Mouse (Mus musculus) midbrain, postnatal 0 days (tissue): ENCODE data around the gene Pbp2. TPM values are rescaled to one million over a fixed set of nuclear protein-coding genes. Genes with fewer than 3 reads are reported as not detected.

Experiments used
- ATAC-seq: fragments of 200-750 bp; cut with Nextera tagmentation; 2 replicates; pipeline ENCODE4 v1.8.0; 2017; ENCODE audit warnings: moderate number of reproducible peaks, mild to moderate bottlenecking, moderate TSS enrichment, moderate library complexity; ENCODE audit not compliant: low FRiP score
- DNase-seq: peaks from one replicate; pipeline ENCODE4 v3.0.0-alpha.2; 2015; ENCODE audit warnings: low spot score
- H3K27ac ChIP-seq: fragments of 300-500 bp; sonication (generic); 2 replicates; pipeline ENCODE4 v1.5.1; 2014; ENCODE audit warnings: low read depth, mild to moderate bottlenecking, low read length, mixed read lengths
- H3K27me3 ChIP-seq: fragments of 300-500 bp; sonication (generic); 2 replicates; pipeline ENCODE4 v1.6.1; 2014; ENCODE audit warnings: low read length, control low read depth, mixed read lengths; ENCODE audit not compliant: insufficient read depth
- H3K36me3 ChIP-seq: fragments of 300-500 bp; sonication (generic); 2 replicates; pipeline ENCODE4 v1.6.1; 2014; ENCODE audit warnings: low read length, control low read depth, mixed read lengths; ENCODE audit not compliant: insufficient read depth
- H3K4me1 ChIP-seq: fragments of 300-500 bp; sonication (generic); 2 replicates; pipeline ENCODE4 v1.6.1; 2014; ENCODE audit warnings: mild to moderate bottlenecking, control low read depth, antibody characterized with exemption, low read length, mixed read lengths; ENCODE audit not compliant: insufficient read depth
- H3K4me2 ChIP-seq: fragments of 300-500 bp; sonication (generic); 2 replicates; pipeline ENCODE4 v1.6.1; 2014; ENCODE audit warnings: low read depth, mild to moderate bottlenecking, low read length, mixed read lengths; ENCODE audit not compliant: poor library complexity, severe bottlenecking
- H3K4me3 ChIP-seq: fragments of 300-500 bp; sonication (generic); 2 replicates; pipeline ENCODE4 v1.5.1; 2014; ENCODE audit warnings: low read depth, mild to moderate bottlenecking, low read length, moderate library complexity
- H3K9ac ChIP-seq: fragments of 300-500 bp; sonication (generic); replicated peaks from 2 replicates; pipeline ENCODE4 v1.6.1; 2014; ENCODE audit warnings: mild to moderate bottlenecking, low read length, moderate library complexity, mixed read lengths; ENCODE audit not compliant: poor library complexity, severe bottlenecking
- H3K9me3 ChIP-seq: fragments of 300-500 bp; sonication (generic); 2 replicates; pipeline ENCODE4 v1.6.1; 2016; ENCODE audit warnings: low read length, control low read depth
- CTCF ChIP-seq: IDR thresholded peaks from 2 replicates; pipeline ENCODE4 v1.5.1; 2016; ENCODE audit warnings: antibody characterized with exemption, mild to moderate bottlenecking
- WGBS: fragments of 180-500 bp; shearing (Covaris S2); extraction: QIAGEN DNeasy Blood & Tissue Kit; methylation state at CpG from one replicate; pipeline ENCODE4 v1.1.7; 2014; 5-methylcytosine and 5-hydroxymethylcytosine counted together
- polyA plus RNA-seq: library from polyadenylated mRNA; unstranded; fragments of >200 nt; fragmentation: Nextera tagmentation; extraction: Ambion mirVana; gene quantifications from 2 replicates; pipeline ENCODE4 v1.2.1, GENCODE M21; 2015
- total RNA-seq: library from RNA; depleted of rRNA; stranded (reverse); fragments of >200 nt; gene quantifications from 2 replicates; pipeline ENCODE4 v1.2.3, GENCODE M21; 2014

The Pbp2 gene
- total and polyA plus RNA-seq, 2 experiments from 2014 or later = not detected

GRCm38 (mm10) chr6:135312038-135312437 is 1.8 kb upstream of the Pbp2 start:
- no peak for DNase-seq
- Histone ChIP-seq H3K27me3 (no peaks in the 10 kb centered on the region), H3K4me1 (no peaks in the 10 kb centered on the region), H3K9me3 (no peaks in the 10 kb centered on the region), H3K36me3 (no peaks in the 10 kb centered on the region), H3K4me2 (no peak overlapping the region), H3K9ac (no peak overlapping the region), H3K27ac (no peak overlapping the region), H3K4me3 (no peak overlapping the region)
- TF ChIP-seq CTCF = no peak
- 83% methylated on average over 5 of the region's 5 CpGs for WGBS
- no peak for ATAC-seq

- Histone ChIP-seq H3K27me3 (no peaks in the 10 kb centered on the region), H3K4me3 (no peak overlapping the region), H3K9ac (no peak overlapping the region), H3K36me3 (no peaks in the 10 kb centered on the region), H3K4me2 (no peak overlapping the region), H3K4me1 (no peaks in the 10 kb centered on the region), H3K27ac (no peak overlapping the region), H3K9me3 (no peaks in the 10 kb centered on the region)
- TF ChIP-seq CTCF = no peak
- DNase-seq (no peak), ATAC-seq (no peak)
- WGBS = 67% methylated on average over 7 of the region's 7 CpGs
Observed at GRCm38 (mm10) chr6:135304576-135305260, 5.5 kb downstream of the Pbp2 start.

- H3K27ac ChIP-seq = no peak overlapping the region
- H3K9me3 ChIP-seq = no peaks in the 10 kb centered on the region
- no peak overlapping the region for H3K9ac ChIP-seq
- DNase-seq (no peak), ATAC-seq (no peak)
- no peak overlapping the region for H3K4me3 ChIP-seq
- WGBS = 88% methylated on average over 10 of the region's 10 CpGs
- no peak overlapping the region for H3K4me2 ChIP-seq
- no peak for TF ChIP-seq CTCF
- no peaks in the 10 kb centered on the region for H3K36me3 ChIP-seq
- H3K27me3 ChIP-seq = no peaks in the 10 kb centered on the region
- H3K4me1 ChIP-seq = no peaks in the 10 kb centered on the region
Observed at GRCm38 (mm10) chr6:135302421-135303125, 7.6 kb downstream of the Pbp2 start.

- Histone ChIP-seq H3K9ac (no peak overlapping the region), H3K9me3 (no peaks in the 10 kb centered on the region), H3K27me3 (no peaks in the 10 kb centered on the region), H3K4me3 (no peak overlapping the region), H3K4me2 (no peak overlapping the region), H3K27ac (no peak overlapping the region), H3K36me3 (no peaks in the 10 kb centered on the region), H3K4me1 (no peaks in the 10 kb centered on the region)
- DNase-seq = no peak
- no peak for TF ChIP-seq CTCF
- no peak for ATAC-seq
- whole genome bisulfite sequencing = 86% methylated on average over 4 of the region's 4 CpGs
Observed at GRCm38 (mm10) chr6:135300469-135300868, 9.7 kb downstream of the Pbp2 start.

- ATAC-seq = no peak
- no peak for DNase-seq
- Histone ChIP-seq H3K9ac (no peak overlapping the region), H3K27me3 (no peaks in the 10 kb centered on the region), H3K4me1 (no peaks in the 10 kb centered on the region), H3K4me3 (no peak overlapping the region), H3K27ac (no peak overlapping the region), H3K4me2 (no peak overlapping the region), H3K9me3 (no peaks in the 10 kb centered on the region), H3K36me3 (no peaks in the 10 kb centered on the region)
- WGBS = 85% methylated on average over 7 of the region's 7 CpGs
- TF ChIP-seq CTCF = no peak
Observed at GRCm38 (mm10) chr6:135299024-135299550, 11.1 kb downstream of the Pbp2 start.

GRCm38 (mm10) chr6:135297570-135297969 is 12.6 kb downstream of the Pbp2 start:
- H3K4me3 ChIP-seq = no peak overlapping the region
- WGBS = 88% methylated on average over 7 of the region's 7 CpGs
- DNase-seq (no peak), ATAC-seq (no peak)
- H3K36me3 ChIP-seq = no peaks in the 10 kb centered on the region
- no peaks in the 10 kb centered on the region for H3K4me1 ChIP-seq
- H3K9me3 ChIP-seq = no peaks in the 10 kb centered on the region
- TF ChIP-seq CTCF = no peak
- H3K27me3 ChIP-seq = no peaks in the 10 kb centered on the region
- no peak overlapping the region for H3K27ac ChIP-seq
- H3K4me2 ChIP-seq = no peak overlapping the region
- H3K9ac ChIP-seq = no peak overlapping the region
